Mouse (Mus musculus) heart, postnatal 36 days (tissue): ENCODE results near the gene Tlr9. TPM values are rescaled to one million over a fixed set of nuclear protein-coding genes. Genes with fewer than 3 reads are reported as not detected.

Experiments
- DNase-seq, 2 experiments: peaks; one replicate each; pipeline ENCODE4 v3.0.0; 2021 to 2022
- intact Hi-C: fragments of 180-260 bp; cut with DNase I; formaldehyde crosslinking; loops from one replicate; pipeline ENCODE4 v1.15.1; 2025
- total RNA-seq, 2 experiments: library from RNA; stranded (reverse); gene quantifications; 2 replicates each; pipeline ENCODE4 v1.2.3; 2021

The Tlr9 gene
- 1 to 10 TPM in 1 of 2 experiments, under 1 TPM in 1; 0.47 to 1.1 TPM for total RNA-seq

DNA sequence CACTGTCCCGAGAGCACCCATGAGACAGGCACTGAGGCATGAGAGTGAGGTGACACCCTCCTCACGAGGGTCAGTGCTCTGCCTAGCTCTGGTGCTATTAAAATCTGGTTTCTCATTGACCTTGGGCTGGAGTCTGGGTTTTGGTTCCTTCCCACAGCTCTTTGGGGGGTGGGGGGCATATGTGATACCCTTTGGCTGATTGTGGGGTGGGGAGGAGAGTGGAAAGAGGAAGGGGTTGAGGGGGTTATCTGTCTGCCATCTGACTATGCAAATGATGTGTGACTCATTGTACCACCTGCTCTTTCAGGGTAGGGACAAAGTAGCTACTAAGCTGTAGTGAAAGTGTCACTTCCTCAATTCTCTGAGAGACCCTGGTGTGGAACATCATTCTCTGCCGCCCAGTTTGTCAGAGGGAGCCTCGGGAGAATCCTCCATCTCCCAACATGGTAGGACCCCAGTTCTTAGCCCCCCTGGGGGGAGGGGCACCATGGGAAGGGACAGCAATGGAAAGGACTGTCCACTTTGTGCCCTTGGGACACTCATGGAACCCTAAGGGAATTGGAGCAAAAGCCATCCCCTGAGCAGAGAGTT, at the start of gene Tlr9:
Tlr9 (plus strand) TSS at position 338 of the 591 bp plus-strand sequence.
- no peak for DNase-seq
- intact Hi-C loops: no loop called here

DNA sequence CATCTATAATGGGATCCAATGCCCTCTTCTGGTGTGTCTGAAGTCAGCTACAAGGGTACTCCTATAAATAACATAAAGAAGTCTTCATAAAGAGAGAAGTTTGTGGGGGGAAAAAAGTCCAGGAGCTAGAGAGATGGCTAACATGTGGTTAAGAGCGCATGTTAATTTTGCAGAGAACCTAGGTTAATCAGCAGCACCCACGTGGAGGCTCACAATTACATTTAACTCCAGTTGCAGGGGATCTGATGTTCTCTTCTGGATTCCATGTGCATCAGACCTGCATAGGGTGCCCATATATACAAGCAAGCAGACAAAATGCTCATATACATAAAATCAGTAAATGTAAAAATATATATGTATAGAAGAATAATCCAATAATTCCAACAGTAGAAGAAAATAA, 49.0 kb upstream of the Tlr9 start:
- no peak for DNase-seq
- intact Hi-C loops: loop anchor here (2.0 to 10.0 kb wide), 2 partner anchors 23 to 711 kb away; partner anchors contain the start of gene Rbm15b

- intact Hi-C loops: loop anchor here (10.0 kb wide), 1 partner anchor 709 kb away; the partner anchor contains the start of gene Rbm15b
- no peak for DNase-seq
Observed at GRCm38 (mm10) chr9:106175552-106176200, 46.7 kb upstream of the Tlr9 start.

- intact Hi-C loops: loop anchor here (10.0 kb wide), 1 partner anchor 708 kb away; the partner anchor contains the start of gene Rbm15b
- no peak for DNase-seq
Observed at GRCm38 (mm10) chr9:106176769-106177168, 45.6 kb upstream of the Tlr9 start.

- DNase-seq: no peak
- intact Hi-C loops: loop anchor here (10.0 kb wide), 1 partner anchor 707 kb away; the partner anchor contains the start of gene Rbm15b
Observed at GRCm38 (mm10) chr9:106177799-106178198, 44.6 kb upstream of the Tlr9 start.

DNA sequence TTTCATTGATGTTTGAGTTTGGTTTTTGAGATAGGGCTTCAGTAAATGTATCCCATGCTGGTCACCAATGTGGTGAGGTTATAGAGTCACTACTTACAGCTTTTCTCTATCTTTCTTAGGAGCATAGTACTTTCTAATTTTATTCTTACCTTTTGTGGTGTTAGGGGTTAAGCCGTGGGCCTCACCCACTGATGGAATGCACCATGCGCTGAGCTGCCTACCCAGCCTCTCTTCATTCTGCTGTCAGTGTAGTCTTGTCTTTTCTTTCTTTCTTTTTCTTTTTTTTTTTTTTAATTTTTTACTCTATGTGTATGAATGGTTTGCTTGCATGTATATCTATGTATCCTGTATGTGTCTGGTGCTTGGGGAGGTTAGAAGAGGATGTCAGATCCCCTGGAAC, 42.9 kb upstream of the Tlr9 start:
- no peak for DNase-seq
- intact Hi-C loops: loop anchor here (10.0 kb wide), 1 partner anchor 705 kb away; the partner anchor contains the start of gene Rbm15b

- intact Hi-C loops: loop anchor here (10.0 kb wide), 1 partner anchor 705 kb away; the partner anchor contains the start of gene Rbm15b
- DNase-seq: no peak
Observed at GRCm38 (mm10) chr9:106179964-106180363, 42.4 kb upstream of the Tlr9 start.

DNA sequence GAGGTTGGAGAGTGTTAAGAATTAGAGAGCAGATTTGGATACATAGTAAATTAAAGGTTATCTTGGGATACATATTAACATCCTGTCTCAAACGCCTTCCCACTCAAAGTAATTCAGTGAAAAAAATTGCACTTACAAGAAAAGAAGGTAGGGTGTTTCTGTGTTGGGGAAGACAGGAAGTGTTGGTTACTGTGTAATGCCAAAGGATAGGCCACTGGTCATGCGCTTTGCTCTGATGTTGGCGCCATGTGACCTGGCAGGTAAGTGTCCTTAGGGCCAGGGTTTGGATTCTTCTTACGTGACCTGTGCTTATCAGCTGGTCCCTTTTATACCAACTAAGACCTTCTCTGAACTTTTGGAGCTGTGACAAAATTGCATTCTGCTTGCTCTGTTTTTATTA, 40.3 kb upstream of the Tlr9 start:
- intact Hi-C loops: no loop called here
- DNase-seq: no peak

GRCm38 (mm10) chr9:106183996-106184395, 38.4 kb upstream of the Tlr9 start:
- intact Hi-C loops: no loop called here

DNA sequence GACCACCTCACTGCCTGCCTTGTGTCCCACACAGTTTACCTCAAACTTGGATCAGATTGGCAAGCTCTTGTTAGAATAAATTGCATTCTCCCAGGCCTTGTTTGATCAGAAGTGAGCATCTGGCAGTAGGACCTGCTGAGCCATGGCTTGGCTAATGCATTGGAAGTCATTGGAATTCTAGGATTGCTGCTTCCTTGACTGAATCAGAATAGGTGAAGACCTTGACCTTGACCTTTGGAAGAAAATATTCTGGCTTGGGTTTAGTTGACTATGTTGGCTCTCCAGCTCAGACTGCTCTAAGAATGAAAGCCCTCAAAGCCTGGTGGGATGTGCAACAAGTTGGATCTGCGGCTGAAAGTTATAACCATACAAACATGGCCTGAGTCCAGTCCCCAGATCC, 31.0 kb upstream of the Tlr9 start:
- no peak for DNase-seq
- intact Hi-C loops: no loop called here

More at GRCm38 (mm10) chr9:106183996-106184395, 38.4 kb upstream of the Tlr9 start:
- no peak for DNase-seq

DNA sequence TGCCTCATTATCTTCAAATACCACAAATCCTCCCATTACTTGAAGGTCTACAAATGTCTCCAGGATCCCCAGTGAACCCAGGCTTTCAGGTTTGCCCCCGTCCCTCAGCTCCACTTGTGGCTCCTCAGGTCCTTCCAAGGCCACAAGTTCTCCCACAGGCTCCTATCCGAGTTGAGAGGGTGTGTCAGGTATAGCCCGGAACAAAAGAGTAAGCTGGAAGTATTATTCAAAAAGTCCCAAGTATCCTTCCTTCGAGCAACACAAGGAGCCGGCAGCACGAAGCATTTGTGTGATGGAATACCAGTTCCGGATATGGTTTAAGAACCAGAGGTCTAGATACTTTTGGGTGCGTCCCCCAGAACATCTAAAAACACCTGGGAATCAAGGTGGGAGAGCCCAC, 30.4 kb upstream of the Tlr9 start:
- intact Hi-C loops: no loop called here
- no peak for DNase-seq

GRCm38 (mm10) chr9:106192998-106193397, 29.4 kb upstream of the Tlr9 start:
- intact Hi-C loops: no loop called here
- DNase-seq: no peak

DNA sequence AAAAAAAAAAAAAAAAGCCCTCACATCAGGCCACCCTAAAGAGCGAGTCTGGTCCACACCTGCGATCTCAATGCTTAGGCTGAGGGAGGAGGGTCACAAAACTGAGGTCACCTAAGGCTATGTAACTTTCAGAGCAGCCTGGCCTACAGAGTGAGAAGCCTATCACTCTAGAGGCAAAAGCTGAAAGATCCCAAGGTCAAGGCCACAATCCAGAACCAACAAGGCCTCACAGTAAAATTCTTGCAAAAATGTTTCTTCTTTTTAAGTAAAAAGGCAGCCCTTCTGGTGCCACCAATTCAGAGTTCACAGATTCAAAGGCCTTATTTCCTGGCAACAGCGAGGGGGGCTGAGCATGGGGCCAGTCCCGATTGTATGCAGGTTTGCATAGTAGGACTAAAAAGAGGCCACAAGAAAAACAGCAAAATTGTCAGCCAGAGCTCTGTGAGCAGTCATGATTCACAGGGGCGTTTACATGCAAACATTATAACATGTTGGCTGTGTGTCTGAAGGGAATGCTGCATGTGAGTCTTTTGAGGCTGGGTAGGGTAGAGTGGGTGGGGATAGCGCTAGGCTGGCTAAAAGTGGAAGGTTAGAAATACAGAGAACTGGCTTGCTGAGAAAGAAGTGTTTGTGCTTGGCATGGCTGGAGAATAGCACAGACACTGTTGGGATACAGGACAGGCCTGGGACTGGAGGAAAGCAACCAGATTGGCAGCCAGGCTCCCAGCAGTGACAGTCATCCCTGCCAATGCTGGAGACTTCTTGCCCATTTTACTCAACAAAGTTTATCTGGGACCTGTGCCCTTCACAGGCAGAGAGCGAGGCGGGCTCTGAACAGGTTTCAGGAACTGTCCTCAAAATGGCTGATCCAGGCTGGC, 28.2 kb upstream of the Tlr9 start:
- intact Hi-C loops: no loop called here
- DNase-seq: no peak

DNA sequence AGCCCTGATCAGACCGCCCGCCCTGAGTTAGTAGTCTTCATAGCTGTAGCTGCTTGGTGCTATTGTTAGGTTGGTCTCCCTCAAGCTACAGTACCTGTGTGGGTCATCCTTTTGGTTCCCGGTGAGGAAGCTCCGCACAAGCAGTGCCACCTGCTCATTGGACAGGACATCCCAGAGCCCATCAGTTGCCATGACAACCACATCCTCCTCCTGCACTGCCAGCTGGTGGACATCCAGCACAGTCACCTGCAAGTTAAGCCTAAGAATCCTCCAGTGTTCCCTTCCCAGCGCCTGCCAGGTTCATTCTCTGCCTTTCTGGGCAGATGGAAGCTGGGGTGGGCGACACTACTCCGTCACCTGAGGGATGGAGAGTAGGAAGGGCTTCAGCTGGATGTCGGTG, 26.7 kb upstream of the Tlr9 start:
- DNase-seq: no peak
- intact Hi-C loops: loop anchor here (2.0 kb wide), 1 partner anchor 23 kb away; no protein-coding TSS in a partner anchor

- intact Hi-C loops: loop anchor here (2.0 kb wide), 1 partner anchor 24 kb away; no protein-coding TSS in a partner anchor
- no peak for DNase-seq
Observed at GRCm38 (mm10) chr9:106197081-106197713, 25.2 kb upstream of the Tlr9 start.

- intact Hi-C loops: loop anchor here (2.0 kb wide), 1 partner anchor 25 kb away; no protein-coding TSS in a partner anchor
- DNase-seq: no peak
Observed at GRCm38 (mm10) chr9:106197732-106198131, 24.7 kb upstream of the Tlr9 start.

DNA sequence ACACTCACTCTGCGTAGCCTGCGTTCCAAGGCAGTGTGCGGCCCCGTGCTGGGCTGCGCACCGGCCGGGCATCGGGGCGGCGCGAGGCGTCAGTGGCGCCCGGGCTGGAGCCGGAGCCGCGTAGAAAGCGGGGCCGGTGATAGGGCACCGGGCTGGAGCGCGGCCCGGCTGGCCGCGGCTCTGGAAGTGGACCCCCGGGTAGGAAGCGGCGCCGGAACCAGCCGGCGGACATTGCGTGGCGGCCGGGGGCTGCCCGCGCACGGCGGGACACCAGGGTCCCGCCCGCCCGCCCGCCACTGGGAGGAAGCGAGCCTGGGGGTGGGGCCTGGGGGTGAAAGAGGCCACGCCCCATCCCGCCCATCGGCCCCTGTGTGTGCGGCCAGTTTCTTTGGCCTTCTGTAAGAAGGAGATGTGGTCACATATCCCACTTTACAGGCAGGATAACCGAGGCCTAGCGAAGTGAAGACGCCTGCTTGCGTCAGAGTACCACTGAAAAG, 23.4 kb upstream of the Tlr9 start:
- DNase-seq: peak; percentile 83
- intact Hi-C loops: no loop called here

DNA sequence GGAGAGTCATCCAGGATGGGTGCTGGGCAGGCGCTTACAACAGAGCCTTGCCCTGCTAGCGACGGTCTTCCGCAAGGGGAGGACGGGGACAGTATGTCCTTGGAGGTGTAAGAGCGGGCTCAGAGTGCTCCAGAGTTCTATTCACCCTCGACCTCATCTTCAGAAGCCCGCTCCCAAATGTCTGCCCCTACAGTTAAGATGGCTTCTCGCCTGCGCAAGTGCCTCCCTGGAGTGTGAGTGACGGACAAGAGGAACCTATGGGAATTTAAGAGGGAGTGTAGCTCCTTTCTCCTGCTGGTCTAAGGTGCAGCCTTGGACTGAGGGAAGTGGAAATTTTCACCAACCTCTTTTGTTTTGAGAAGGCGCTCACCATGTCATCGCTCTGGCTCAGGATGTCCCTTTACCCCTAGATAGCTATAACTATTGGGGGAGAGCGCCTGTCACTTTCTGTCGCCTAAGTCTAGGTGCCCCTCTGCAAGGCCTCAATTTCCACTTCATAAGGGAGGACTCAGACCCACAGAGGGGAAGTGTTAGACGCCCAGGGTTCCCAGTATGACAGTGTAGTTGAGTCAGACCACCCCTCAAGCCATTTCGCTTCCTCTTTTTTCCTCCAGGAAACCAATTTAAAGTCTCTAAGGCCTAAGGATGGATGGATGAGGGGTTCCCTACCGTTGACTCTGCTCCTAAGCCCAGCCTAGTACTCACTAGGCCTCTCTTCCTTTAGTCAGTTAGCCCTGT, 22.7 kb upstream of the Tlr9 start, which contains the start of gene Ppm1m:
Ppm1m (minus strand) TSS at position 212 of the 738 bp plus-strand sequence.
- no peak for DNase-seq
- intact Hi-C loops: loop anchor here (5.0 kb wide), 1 partner anchor 37 kb away; no protein-coding TSS in a partner anchor

DNA sequence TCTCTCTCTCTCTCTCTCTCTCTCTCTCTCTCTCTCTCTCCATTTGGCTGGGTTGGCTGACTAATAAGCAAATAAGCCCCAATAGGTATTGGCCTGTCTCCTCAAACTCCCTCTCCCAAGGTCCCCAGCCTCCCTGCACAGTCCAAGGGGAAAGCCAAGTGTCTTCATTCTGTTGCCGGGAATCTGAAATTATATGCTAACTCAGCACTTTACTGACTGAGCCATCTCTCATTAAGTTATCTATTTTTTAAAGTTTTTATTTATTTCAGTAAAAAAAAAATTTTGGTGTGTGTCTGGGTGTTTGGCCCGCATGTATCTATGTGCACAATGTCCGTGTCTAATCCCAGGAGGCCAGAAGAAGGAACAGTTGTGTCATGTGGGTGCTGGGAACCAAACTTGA, 20.5 kb upstream of the Tlr9 start:
- intact Hi-C loops: loop anchor here (5.0 kb wide), 1 partner anchor 40 kb away; no protein-coding TSS in a partner anchor
- no peak for DNase-seq
